Mouse (Mus musculus): ENCODE results near the gene Trim8. TPM values are rescaled to one million over a fixed set of nuclear protein-coding genes. Genes with fewer than 3 reads are reported as not detected.

The Trim8 gene
- total RNA-seq, 2 experiments from 2014 or later = 38.7 to 40.0 TPM

DNA sequence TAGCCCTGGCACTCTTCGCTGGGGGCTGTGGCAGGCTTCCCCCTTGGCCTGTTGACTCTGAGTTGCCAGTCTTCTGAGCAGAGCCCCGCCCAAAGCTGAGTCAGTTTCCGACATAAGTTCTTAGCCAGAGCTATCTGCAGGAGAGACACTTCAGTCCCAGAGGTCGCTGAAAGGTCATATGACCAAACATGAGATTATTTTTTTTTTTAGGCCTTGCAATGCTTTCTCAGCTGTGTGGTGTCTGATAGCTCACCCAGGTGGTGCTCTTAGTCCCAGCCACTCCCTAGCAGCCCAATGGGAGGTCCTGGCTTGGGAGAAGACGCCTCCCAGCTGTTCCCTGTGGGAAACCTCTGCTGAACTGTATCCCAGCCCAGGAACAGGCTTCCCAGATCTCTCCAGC lies 22.7 kb upstream of the Trim8 start:
- intact Hi-C loops (cut with DNase I) = loop anchor here (2.0 kb wide), 1 partner anchor 48 kb away; no protein-coding TSS in a partner anchor
- peak in 1 of 2 experiments; percentile 65 for DNase-seq

GRCm38 (mm10) chr19:46479306-46480075 lies 22.0 kb upstream of the Trim8 start:
- intact Hi-C loops (cut with DNase I) = loop anchor here (2.0 kb wide), 1 partner anchor 47 kb away; no protein-coding TSS in a partner anchor

DNA sequence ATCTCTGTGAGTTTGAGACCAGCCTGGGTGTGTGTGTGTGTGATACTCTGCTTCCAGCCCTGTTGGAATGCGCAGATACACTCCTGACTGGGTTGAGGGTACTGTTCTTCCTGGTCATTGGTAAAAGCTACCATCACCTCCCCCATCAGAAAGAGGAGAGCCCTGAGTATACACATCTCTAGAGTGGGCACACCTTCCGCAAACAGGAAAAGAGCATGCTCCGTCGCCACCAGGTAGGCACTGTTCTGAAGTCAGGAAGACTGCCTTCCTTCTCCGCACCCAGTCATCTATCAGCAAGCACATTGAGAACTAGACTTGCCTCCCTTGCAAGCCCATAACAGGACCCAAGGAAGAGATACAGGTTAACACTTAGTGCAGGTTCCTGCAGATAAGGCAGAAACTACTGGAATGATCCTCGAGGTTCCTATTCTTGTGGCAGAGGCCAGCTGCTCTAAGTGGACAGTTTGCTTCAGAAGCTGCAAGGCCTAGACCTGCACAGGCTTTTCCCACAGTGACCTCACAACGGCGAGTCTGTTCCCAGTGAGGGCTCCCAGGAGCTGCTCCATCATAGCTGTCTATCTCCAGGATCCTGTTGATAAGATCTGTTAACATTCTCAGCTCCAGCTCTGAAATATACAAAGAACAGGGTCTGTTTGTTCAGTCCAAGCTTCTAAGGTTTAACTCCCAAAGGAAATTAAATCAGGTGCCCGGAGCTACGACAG lies 20.7 kb upstream of the Trim8 start:
- intact Hi-C loops (cut with DNase I) = no loop called here
- no peak for DNase-seq

More at GRCm38 (mm10) chr19:46479306-46480075, 22.0 kb upstream of the Trim8 start:
- DNase-seq = peak in 1 of 2 experiments; percentile 38

GRCm38 (mm10) chr19:46481352-46481751 lies 20.1 kb upstream of the Trim8 start:
- no peak for DNase-seq
- intact Hi-C loops (cut with DNase I) = no loop called here

DNA sequence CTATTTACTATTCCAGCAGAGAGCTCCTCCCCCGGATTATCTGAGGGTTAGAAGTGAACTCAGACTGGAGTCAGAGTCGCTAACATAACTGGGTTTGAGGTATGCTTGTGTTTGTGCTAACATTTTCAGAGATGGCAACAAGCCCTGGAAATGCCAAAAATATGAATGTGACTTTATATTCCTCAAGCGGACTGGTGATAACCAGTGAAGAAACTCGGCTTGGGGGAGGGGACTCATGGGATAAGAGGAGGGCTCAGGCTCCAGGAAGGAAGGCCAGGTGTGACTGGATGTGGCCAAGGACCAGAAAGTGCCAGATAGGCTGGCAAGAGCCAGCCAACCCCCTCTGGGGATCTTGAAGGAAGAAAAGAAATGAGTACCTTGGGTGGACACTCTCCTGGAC lies 19.7 kb upstream of the Trim8 start:
- DNase-seq = no peak
- intact Hi-C loops (cut with DNase I) = no loop called here

- intact Hi-C loops (cut with DNase I) = no loop called here
- DNase-seq = peak in 1 of 2 experiments; percentile 15
Measured at GRCm38 (mm10) chr19:46482896-46483516, 18.5 kb upstream of the Trim8 start.

DNA sequence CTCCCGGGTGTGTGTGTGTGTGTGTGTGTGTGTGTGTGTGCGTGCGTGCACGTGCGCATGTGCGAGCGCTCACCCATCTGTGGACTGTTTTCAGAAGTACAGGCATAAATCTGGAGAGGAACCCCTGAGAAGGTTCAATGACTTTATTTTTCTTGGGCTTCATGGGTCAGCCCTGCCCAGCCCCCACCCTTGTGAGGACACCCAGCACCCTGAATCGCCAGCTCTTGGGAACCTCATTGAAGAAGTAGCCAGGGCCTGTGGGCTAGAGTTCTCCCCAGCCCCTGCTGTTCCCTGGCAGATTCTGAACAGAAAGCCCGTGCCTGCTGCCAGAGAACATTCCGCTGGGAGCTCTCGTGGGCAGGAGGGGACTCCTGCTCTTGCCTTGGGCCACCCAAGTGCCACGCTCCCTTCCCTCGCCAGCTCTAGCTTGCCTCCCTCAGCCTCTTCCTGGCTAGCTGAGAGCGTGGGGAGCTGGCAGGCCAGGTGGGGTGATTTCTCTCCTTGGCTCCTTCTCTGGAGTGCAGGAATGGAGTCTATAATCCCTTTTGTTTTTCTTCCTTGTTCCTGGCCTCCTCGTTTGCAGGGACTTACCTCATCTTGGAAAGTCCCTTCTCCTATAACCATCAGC lies 17.7 kb upstream of the Trim8 start:
- intact Hi-C loops (cut with DNase I) = loop anchor here (1.0 to 2.0 kb wide), 2 partner anchors 16 to 23 kb away; no protein-coding TSS in a partner anchor
- DNase-seq = peak; percentile 44 to 48

DNA sequence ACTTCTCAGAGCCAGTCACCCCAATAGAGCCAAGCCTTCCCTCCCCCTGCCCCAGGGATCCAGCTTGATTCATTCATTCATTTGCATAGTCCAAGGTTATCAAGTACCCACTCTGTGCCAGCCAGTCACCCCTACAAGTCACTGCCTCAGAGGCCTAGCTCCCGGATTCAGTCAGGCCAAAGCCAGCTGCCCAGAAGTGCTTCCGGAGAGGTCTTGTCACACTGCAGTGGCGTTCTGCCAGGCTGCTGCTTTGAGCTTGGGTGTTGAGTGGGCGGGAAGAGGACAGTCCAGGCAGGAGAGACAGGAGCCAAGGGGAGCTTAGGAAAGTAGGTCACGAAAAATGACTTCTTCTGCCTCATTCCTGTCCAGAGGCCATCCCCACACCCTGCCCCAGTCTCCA lies 17.0 kb upstream of the Trim8 start:
- intact Hi-C loops (cut with DNase I) = loop anchor here (1.0 to 2.0 kb wide), 2 partner anchors 16 to 24 kb away; no protein-coding TSS in a partner anchor
- DNase-seq = peak; percentile 79 to 80

- no peak for DNase-seq
- intact Hi-C loops (cut with DNase I) = loop anchor here (2.0 kb wide), 1 partner anchor 25 kb away; no protein-coding TSS in a partner anchor
Measured at GRCm38 (mm10) chr19:46485847-46486246, 15.7 kb upstream of the Trim8 start.

DNA sequence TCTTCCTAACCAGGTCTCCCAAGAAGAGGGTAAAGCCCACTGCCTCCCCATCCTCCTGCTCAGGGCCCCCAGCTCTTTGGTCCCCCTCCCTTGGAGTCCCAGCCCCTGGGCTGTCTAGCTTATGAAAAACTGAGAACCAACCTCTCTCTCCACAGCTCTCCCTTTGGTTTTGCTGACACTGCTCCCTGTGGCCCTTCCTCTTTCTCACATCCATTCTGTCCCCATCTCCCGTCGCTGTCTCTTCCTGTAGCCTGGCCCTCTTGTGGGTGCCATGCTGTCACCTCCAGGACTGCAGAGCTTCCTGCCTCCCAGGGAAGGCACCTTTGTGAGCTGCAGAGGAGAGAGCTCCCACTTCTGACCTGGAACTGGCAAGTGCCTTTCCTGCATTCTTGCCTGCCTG lies 14.8 kb upstream of the Trim8 start:
- DNase-seq = no peak
- intact Hi-C loops (cut with DNase I) = no loop called here

GRCm38 (mm10) chr19:46489448-46489847 lies 12.1 kb upstream of the Trim8 start:
- intact Hi-C loops (cut with DNase I) = no loop called here
- DNase-seq = no peak

GRCm38 (mm10) chr19:46490634-46491033 lies 10.9 kb upstream of the Trim8 start:
- intact Hi-C loops (cut with DNase I) = no loop called here
- no peak for DNase-seq

DNA sequence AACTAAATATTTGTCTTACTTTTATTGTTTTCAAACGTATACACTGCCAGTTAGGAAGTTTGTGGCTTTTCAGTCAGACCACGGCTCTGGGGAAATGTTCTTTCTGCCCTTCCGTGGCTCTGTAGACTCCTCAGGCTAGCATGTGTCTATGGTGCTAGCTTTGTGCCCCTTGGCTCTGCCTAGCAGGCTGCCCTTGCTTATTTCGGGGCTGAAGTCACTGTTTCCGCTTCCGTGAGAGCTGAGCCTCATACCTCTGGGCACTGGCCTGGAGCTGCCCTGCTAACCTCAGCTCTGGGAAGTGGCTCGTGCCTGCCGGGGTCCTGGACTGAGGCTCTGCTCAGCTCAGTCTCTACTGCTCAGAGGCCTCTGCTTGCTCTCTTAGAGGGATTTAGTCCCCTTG lies 6.4 kb upstream of the Trim8 start:
- intact Hi-C loops (cut with DNase I) = no loop called here
- DNase-seq = no peak

DNA sequence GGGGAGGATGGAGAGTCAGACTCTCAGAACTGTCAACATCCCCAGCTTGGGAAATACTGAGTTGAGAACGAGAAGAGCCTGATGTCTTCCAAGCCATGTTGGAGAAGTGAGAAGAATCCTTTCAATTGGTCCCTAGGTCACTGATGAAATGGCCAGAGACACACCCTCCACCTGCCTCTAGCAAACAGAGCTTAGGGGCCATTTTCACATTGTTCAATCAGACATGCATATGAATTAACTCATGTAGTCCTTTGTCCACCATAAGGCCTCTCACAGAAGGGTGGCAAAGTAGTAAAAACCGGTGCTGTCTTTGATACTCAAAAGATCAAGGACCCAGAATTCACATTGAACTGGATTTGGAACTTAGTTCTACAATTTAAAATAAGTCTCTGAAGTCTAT lies 4.3 kb upstream of the Trim8 start:
- no peak for DNase-seq
- intact Hi-C loops (cut with DNase I) = no loop called here

DNA sequence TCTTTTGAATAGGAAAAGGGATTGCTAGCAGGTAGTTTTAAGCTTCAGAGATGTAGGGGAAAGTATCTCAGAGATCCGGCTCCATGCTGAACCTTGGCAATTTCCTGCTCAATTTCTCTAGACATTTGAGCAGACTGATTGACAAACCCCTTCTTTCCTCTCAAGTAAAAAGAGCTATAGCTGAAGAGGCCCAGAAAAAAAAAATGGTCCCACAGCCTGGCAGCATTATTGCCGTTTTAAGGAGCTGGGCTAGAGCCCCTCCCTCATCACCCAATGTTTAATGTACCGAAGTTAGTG lies 2.0 kb upstream of the Trim8 start:
- intact Hi-C loops (cut with DNase I) = loop anchor here (2.0 kb wide), 1 partner anchor 43 kb away; no protein-coding TSS in a partner anchor
- DNase-seq = no peak

DNA sequence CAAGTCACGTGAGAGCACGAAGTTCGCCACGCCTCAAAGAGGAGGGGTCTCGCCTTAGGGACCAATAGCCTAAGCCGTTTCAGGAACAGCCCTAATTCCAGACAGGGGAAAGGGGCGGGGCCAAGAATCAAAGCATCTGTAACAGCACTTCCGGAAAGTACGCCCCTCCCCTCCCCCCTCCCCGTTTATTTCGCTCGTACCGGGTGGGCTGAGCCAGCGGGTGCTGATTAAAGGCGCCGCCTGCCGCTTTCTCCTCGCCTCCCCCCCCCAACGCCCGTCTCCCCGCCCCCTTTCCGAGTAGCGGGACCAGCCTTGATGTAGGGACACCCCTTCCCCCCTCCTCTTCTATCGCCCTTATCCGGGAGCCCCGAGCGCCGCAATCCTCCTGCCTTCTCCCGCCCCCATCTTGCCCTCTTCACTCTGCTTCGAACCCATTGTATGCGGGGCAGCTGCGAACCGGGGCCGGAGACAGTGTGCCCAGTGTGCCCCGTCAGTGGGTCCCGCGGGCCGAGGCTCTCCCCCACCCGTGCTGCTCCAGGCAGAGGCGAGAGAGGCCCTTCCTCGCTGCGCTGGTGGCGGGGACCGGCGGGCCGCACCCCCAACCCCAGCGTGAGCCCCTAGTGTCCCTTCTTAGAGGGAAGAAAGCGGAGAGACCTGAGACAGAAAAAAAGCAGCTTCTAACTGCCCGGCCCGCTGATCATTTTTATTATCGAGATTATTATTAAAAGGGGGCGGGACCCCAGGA lies 1.5 kb upstream of the Trim8 start:
- intact Hi-C loops (cut with DNase I) = loop anchor here (1.0 to 2.0 kb wide), 2 partner anchors 16 to 43 kb away; no protein-coding TSS in a partner anchor

GRCm38 (mm10) chr19:46500581-46501341 lies 741 bp upstream of the Trim8 start:
- intact Hi-C loops (cut with DNase I) = loop anchor here (1.0 kb wide), 1 partner anchor 16 kb away; no protein-coding TSS in a partner anchor
- DNase-seq = peak; percentile 61 to 71

More for the DNA sequence above, 1.5 kb upstream of the Trim8 start:
- DNase-seq = peak; percentile 91 to 94

DNA sequence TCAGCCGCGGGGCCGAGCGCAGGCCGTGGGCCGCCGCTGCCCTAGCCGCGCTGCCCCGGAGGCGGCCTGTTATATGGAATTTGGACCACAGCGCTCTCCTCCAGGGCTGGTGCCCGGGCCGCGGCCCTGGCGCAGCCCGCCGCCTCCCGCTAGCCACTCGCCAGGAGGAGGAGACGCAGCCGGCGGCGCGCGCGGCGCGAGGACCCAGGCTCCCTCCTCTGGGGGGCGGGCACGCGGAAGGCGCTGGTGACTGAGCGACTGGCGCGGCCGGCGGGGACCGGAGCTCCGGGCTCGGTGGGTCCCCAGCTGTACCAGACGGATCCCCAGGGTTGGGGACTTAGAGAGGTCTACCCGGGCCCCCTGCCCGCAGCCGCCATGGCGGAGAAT lies 560 bp downstream of the Trim8 start:
- peak; percentile 79 to 88 for DNase-seq
- intact Hi-C loops (cut with DNase I) = loop anchor here (2.0 kb wide), 1 partner anchor 105 kb away; the partner anchor contains the start of gene Sufu
